Mouse (Mus musculus): ENCODE data around the gene Vmn2r13.
"Not testable (repeated sequence)": the region's sequence is repeated elsewhere in the genome, so short reads cannot be mapped to it uniquely, and the experiment has no call there.

The Vmn2r13 gene

GRCm38 (mm10) chr5:109192099-109192498, at the start of gene Vmn2r13:
Gene Vmn2r13 (minus strand): TSS chr5:109192199.
- not testable (repeated sequence) for DNase-seq (ENCODE audit: extremely low read depth, insufficient read length, low spot score)

DNA sequence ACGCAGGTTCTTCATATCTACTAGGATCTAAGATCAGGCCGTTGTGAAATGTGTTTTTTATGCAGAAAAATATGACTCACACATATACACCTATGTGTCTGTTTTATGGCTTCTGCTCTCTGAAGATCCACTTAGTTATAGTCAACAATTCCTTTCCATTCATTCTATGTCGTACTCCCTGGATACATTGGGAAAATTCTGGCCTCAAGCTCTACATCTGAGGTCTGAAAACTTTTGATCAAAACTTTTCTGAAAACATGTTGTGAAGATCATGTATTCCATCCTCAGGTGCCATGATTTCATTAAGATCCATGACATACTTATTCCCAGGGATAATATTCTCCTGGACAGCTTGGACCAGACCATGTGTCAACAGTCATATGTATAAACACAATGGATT, 32.6 kb upstream of the Vmn2r13 start, which contains the start of gene Vmn2r14:
TSS of gene Vmn2r14 (minus strand) at position 101 of the 400 bp plus-strand sequence.
- DNase-seq (ENCODE audit: extremely low read depth, insufficient read length, low spot score), result no peak

GRCm38 (mm10) chr5:109166851-109167250, 25.1 kb downstream of the Vmn2r13 start:
- not testable (repeated sequence) for DNase-seq (ENCODE audit: extremely low read depth, insufficient read length, low spot score)

- DNase-seq (ENCODE audit: extremely low read depth, insufficient read length, low spot score), result peak; percentile 24
Measured at GRCm38 (mm10) chr5:109160121-109160520, 31.9 kb downstream of the Vmn2r13 start.

GRCm38 (mm10) chr5:109159576-109159975, 32.4 kb downstream of the Vmn2r13 start:
- DNase-seq (ENCODE audit: extremely low read depth, insufficient read length, low spot score), result peak; percentile 32

GRCm38 (mm10) chr5:109158488-109159485, 33.2 kb downstream of the Vmn2r13 start:
- DNase-seq (ENCODE audit: extremely low read depth, insufficient read length, low spot score), result peak; percentile 64

DNA sequence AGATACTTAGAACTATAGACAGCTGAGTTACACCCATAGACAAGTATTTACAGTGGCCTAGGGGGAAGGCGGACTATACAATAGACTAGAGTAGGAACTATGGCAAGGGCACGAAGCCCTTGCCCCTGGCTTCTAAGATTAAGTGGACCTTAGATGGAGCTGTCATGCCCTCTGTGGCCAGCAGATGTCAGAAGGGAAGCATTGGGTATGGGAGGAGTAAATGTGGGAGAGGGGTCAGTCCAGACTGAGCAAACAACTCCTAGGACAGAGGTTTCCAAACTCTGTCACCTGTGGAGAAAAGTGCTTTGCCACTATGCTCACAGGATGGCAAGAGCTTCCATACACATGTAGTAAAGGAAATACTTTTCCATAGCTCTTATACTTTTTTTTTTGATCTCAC, 52.5 kb downstream of the Vmn2r13 start:
- no peak for DNase-seq (ENCODE audit: extremely low read depth, insufficient read length, low spot score)

DNA sequence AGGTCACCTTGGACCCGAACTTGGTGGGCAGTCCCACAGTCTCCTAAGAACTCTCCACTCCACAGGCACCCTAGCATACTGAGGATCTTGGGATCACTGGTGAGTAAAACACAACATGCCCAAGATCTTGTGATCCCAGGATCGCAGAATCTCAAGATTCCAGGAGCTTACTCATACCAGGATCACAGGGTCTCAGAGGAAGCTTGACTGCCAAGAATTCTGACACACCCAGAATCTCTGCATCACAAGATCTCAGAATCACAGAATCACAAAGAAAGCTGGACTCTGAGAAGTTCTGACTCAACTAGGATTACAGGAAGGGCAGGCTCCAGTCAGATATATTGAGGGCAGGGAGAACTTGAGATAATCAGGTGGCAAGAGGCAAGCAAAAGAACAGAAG, 55.3 kb downstream of the Vmn2r13 start:
- peak; percentile 49 for DNase-seq (ENCODE audit: extremely low read depth, insufficient read length, low spot score)

Data from 3134 (cell line).